ENCODE assay signal across 20 mouse cellular contexts in the genomic region with DNA sequence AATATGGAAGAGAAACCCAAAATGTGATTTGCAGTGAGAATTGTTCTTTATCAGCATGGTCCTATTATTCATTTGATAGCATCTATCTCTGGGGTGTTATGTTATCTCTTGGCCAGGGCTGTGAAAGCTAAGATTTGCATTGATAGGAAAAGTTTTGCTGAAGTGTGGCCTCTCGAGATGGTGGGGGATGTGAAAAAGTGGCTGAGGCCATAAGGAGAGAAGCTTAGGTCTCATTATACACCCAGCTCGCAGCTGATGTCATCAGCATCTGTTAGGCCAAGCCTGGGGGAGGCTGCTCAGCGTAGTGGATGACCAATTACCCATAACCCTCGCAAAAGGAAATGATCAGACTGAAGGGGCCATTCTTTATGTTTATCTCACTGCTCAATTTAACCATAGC.
DNase-seq lines count a peak whose midpoint lies in the region; ATAC-seq lines count a peak whose summit lies in the region.
"Had no signal": no experiment of that assay in that cellular context is flagged by ENCODE, and none has a peak within 500 bp of the region (broad histone marks: within the 10 kb centered on the region; RNA-seq: fewer than 3 reads in every experiment).

No protein-coding gene starts in this region.

- 34% methylated on average over 4 of the region's 4 CpGs for WGBS in heart, embryonic 11.5 days (ENCODE audit: insufficient replicate concordance)
- 43% methylated on average over 4 of the region's 4 CpGs for WGBS in midbrain, embryonic 11.5 days
- 30% methylated on average over 4 of the region's 4 CpGs for WGBS in midbrain, embryonic 15.5 days
- WGBS in intestine, embryonic 16.5 days: 32% methylated on average over 4 of the region's 4 CpGs

- no peaks in the 10 kb centered on the region for H3K27me3 ChIP-seq in heart, embryonic 11.5 days (ENCODE audit: control insufficient read depth, insufficient read depth, low read length)
- no peaks in the 10 kb centered on the region for H3K27me3 ChIP-seq in midbrain, embryonic 11.5 days (ENCODE audit: control insufficient read depth, insufficient read depth, low read length)
- H3K27me3 ChIP-seq in midbrain, embryonic 15.5 days (replicated peaks): no peaks in the 10 kb centered on the region
- no peaks in the 10 kb centered on the region for H3K27me3 ChIP-seq in intestine, embryonic 16.5 days (replicated peaks; ENCODE audit: control insufficient read depth, insufficient read depth, low read length)
- H3K27me3 ChIP-seq: kidney, embryonic 15.5 days; liver, embryonic 15.5 days; neural tube, embryonic 15.5 days; Patski had no signal

- no peak overlapping the region for H3K27ac ChIP-seq in heart, embryonic 11.5 days (ENCODE audit: low read depth, low read length)
- no peak overlapping the region for H3K27ac ChIP-seq in midbrain, embryonic 11.5 days (ENCODE audit: low read depth, low read length)
- no peak overlapping the region for H3K27ac ChIP-seq in midbrain, embryonic 15.5 days
- 0 out of 2 replicates have a peak overlapping the region, but pooled peaks have one; percentile 17 for H3K27ac ChIP-seq in intestine, embryonic 16.5 days (ENCODE audit: low read length)
- H3K27ac ChIP-seq: kidney, embryonic 15.5 days; liver, embryonic 15.5 days; neural tube, embryonic 15.5 days had no signal

- H3K9me3 ChIP-seq in heart, embryonic 11.5 days (replicated peaks; ENCODE audit: control insufficient read depth, low read length): no peaks in the 10 kb centered on the region
- H3K9me3 ChIP-seq in midbrain, embryonic 11.5 days (ENCODE audit: control insufficient read depth, low read length): no peaks in the 10 kb centered on the region
- no peaks in the 10 kb centered on the region for H3K9me3 ChIP-seq in midbrain, embryonic 15.5 days
- H3K9me3 ChIP-seq in intestine, embryonic 16.5 days (ENCODE audit: control insufficient read depth, low read length): no peaks in the 10 kb centered on the region
- H3K9me3 ChIP-seq: kidney, embryonic 15.5 days; liver, embryonic 15.5 days; neural tube, embryonic 15.5 days had no signal

- DNase-seq in heart, adult 11 months: peak; percentile 45
- DNase-seq in midbrain, embryonic 11.5 days (ENCODE audit: low spot score, missing footprints): peak; percentile 77
- DNase-seq in frontal cortex, postnatal 36 days (ENCODE audit: low spot score in 2 of 2): no peak
- DNase-seq: adrenal gland, postnatal 10 days; cerebellum, adult 11 months; cerebellum, postnatal 10 days; gastrocnemius, postnatal 14 days; kidney, postnatal 4 days; midbrain, embryonic 14.5 days; right cerebral cortex, postnatal 25 days had no signal

- H3K4me2 ChIP-seq in heart, embryonic 11.5 days: no peak overlapping the region
- H3K4me2 ChIP-seq in midbrain, embryonic 11.5 days: no peak overlapping the region
- no peak overlapping the region for H3K4me2 ChIP-seq in midbrain, embryonic 15.5 days
- H3K4me2 ChIP-seq in intestine, embryonic 16.5 days (ENCODE audit: low read depth, low read length): no peak overlapping the region
- H3K4me2 ChIP-seq: kidney, embryonic 15.5 days; liver, embryonic 15.5 days; neural tube, embryonic 15.5 days had no signal

- H3K36me3 ChIP-seq in heart, embryonic 11.5 days (ENCODE audit: control insufficient read depth, insufficient read depth, low read length): no peaks in the 10 kb centered on the region
- no peaks in the 10 kb centered on the region for H3K36me3 ChIP-seq in midbrain, embryonic 11.5 days (ENCODE audit: control insufficient read depth, insufficient read depth, low read length)
- no peaks in the 10 kb centered on the region for H3K36me3 ChIP-seq in midbrain, embryonic 15.5 days (replicated peaks)
- H3K36me3 ChIP-seq in intestine, embryonic 16.5 days (ENCODE audit: control insufficient read depth, insufficient read depth, low read length): no peaks in the 10 kb centered on the region
- H3K36me3 ChIP-seq: kidney, embryonic 15.5 days; liver, embryonic 15.5 days; neural tube, embryonic 15.5 days had no signal

- no peaks in the 10 kb centered on the region for H3K4me1 ChIP-seq in heart, embryonic 11.5 days (ENCODE audit: control insufficient read depth, insufficient read depth, low read length)
- H3K4me1 ChIP-seq in midbrain, embryonic 11.5 days (ENCODE audit: control insufficient read depth, insufficient read depth, low read length): no peaks in the 10 kb centered on the region
- H3K4me1 ChIP-seq in midbrain, embryonic 15.5 days: no peaks in the 10 kb centered on the region
- H3K4me1 ChIP-seq in intestine, embryonic 16.5 days (ENCODE audit: control insufficient read depth, insufficient read depth, low read length): peaks cover 23% of the 10 kb centered on the region; the same call in 1 of the 2 replicates
- H3K4me1 ChIP-seq: neural tube, embryonic 15.5 days had no signal

- no peak for ATAC-seq in heart, embryonic 11.5 days (replicated peaks; ENCODE audit: insufficient number of reproducible peaks, low FRiP score, low TSS enrichment)
- no peak for ATAC-seq in midbrain, embryonic 11.5 days (ENCODE audit: low FRiP score)
- ATAC-seq in midbrain, embryonic 15.5 days (replicated peaks): no peak
- no peak for ATAC-seq in intestine, embryonic 16.5 days
- ATAC-seq in granulocyte monocyte progenitor cell, adult 5-6 weeks (replicated peaks; ENCODE audit: poor library complexity, severe bottlenecking): no peak
- ATAC-seq: lung, postnatal 0 days; Patski had no signal

- no peak overlapping the region for H3K9ac ChIP-seq in heart, embryonic 11.5 days (ENCODE audit: low read depth, low read length)
- H3K9ac ChIP-seq in midbrain, embryonic 11.5 days (ENCODE audit: low read length): no peak overlapping the region
- no peak overlapping the region for H3K9ac ChIP-seq in midbrain, embryonic 15.5 days
- no peak overlapping the region for H3K9ac ChIP-seq in intestine, embryonic 16.5 days (ENCODE audit: low read depth, low read length)
- H3K9ac ChIP-seq: kidney, embryonic 15.5 days; liver, embryonic 15.5 days; neural tube, embryonic 15.5 days had no signal

- no peak overlapping the region for H3K4me3 ChIP-seq in heart, embryonic 11.5 days (ENCODE audit: low read depth, low read length)
- no peak overlapping the region for H3K4me3 ChIP-seq in midbrain, embryonic 11.5 days (ENCODE audit: low read depth, low read length)
- no peak overlapping the region for H3K4me3 ChIP-seq in midbrain, embryonic 15.5 days
- no peak overlapping the region for H3K4me3 ChIP-seq in intestine, embryonic 16.5 days (ENCODE audit: low read length)
- H3K4me3 ChIP-seq: erythroblast, embryonic 14.5 days; kidney, embryonic 15.5 days; liver, embryonic 15.5 days; neural tube, embryonic 15.5 days had no signal

Comparison
In these comparisons a context has a peak if more than half of its experiments do, and no peak if none do; other contexts are left out.
1. DNase-seq: peak in heart, adult 11 months (single experiment) and midbrain, embryonic 11.5 days (single experiment); none in frontal cortex, postnatal 36 days (0 of 2).